Mouse (Mus musculus) ES-E14 (cell line): ENCODE results near the gene Gm28035.

Source experiments
- MAFK ChIP-seq: IDR thresholded peaks from 2 replicates; pipeline ENCODE4 v1.6.1; 2014; ENCODE audit warnings: mild to moderate bottlenecking, low read depth, low read length, inconsistent platforms; ENCODE audit not compliant: insufficient read depth
- ZC3H11A ChIP-seq: IDR thresholded peaks from 2 replicates; pipeline ENCODE4 v1.6.1; 2012; ENCODE audit warnings: low read depth, mild to moderate bottlenecking, inconsistent platforms, low read length, borderline replicate concordance

- no peak for TF ChIP-seq MAFK
- TF ChIP-seq ZC3H11A: no peak
Observed at GRCm38 (mm10) chr2:30247036-30247435, 6.7 kb downstream of the Gm28035 start.
